Mouse (Mus musculus): ENCODE measurements around the gene Inf2. TPM values are rescaled to one million over a fixed set of nuclear protein-coding genes. Genes with fewer than 3 reads are reported as not detected.
A peak's percentile ranks its signal among the peaks of the same experiment; 100 is the strongest.

Gene Inf2
- 569 and 1,129 TPM in 2 replicates for polyA plus RNA-seq (2012; ENCODE audit: insufficient read depth, low replicate concordance)

GRCm38 (mm10) chr12:112588426-112589256 lies at the start of gene Inf2:
Gene Inf2 (plus strand): TSS chr12:112588784.
- H3K27me3 ChIP-seq (replicated peaks): peaks cover 11% of the 10 kb centered on the region
- H3K36me3 ChIP-seq (replicated peaks; ENCODE audit: low read length): peaks cover 44% of the 10 kb centered on the region
- TF ChIP-seq GATA1 (IDR thresholded peaks at IDR 0.05; ENCODE audit: borderline replicate concordance, low read length) (peak; percentile 53; the same call in 1 of the 3 replicates), FLI1 (IDR thresholded peaks at IDR 0.05; ENCODE audit: low read length) (no peak)
- peaks cover 77% of the 10 kb centered on the region for H3K4me1 ChIP-seq
- H3K4me3 ChIP-seq (replicated peaks): peak within 1 kb of the TSS; percentile 94
- H3K9me3 ChIP-seq: no peaks in the 10 kb centered on the region

- Histone ChIP-seq H3K36me3 (replicated peaks; ENCODE audit: low read length) (no peaks in the 10 kb centered on the region), H3K9me3 (no peaks in the 10 kb centered on the region), H3K4me3 (replicated peaks) (no peak overlapping the region), H3K27me3 (replicated peaks) (peaks cover 86% of the 10 kb centered on the region), H3K4me1 (peaks cover 24% of the 10 kb centered on the region)
- TF ChIP-seq GATA1 (IDR thresholded peaks at IDR 0.05; ENCODE audit: borderline replicate concordance, low read length): no peak
- no peak for TF ChIP-seq FLI1 (IDR thresholded peaks at IDR 0.05; ENCODE audit: low read length)
These were observed 49.1 kb upstream of the Inf2 start for GRCm38 (mm10) chr12:112539466-112539965.

GRCm38 (mm10) chr12:112540321-112540720 lies 48.3 kb upstream of the Inf2 start:
- TF ChIP-seq FLI1 (IDR thresholded peaks at IDR 0.05; ENCODE audit: low read length): no peak
- TF ChIP-seq GATA1 (IDR thresholded peaks at IDR 0.05; ENCODE audit: borderline replicate concordance, low read length): no peak
- H3K9me3 ChIP-seq: no peaks in the 10 kb centered on the region
- H3K4me1 ChIP-seq: peaks cover 22% of the 10 kb centered on the region
- peaks cover 86% of the 10 kb centered on the region for H3K27me3 ChIP-seq (replicated peaks)
- no peaks in the 10 kb centered on the region for H3K36me3 ChIP-seq (replicated peaks; ENCODE audit: low read length)
- H3K4me3 ChIP-seq (replicated peaks): no peak overlapping the region

GRCm38 (mm10) chr12:112541483-112542091 lies 47.0 kb upstream of the Inf2 start:
- H3K36me3 ChIP-seq (replicated peaks; ENCODE audit: low read length): no peaks in the 10 kb centered on the region
- no peak overlapping the region for H3K4me3 ChIP-seq (replicated peaks)
- H3K9me3 ChIP-seq: no peaks in the 10 kb centered on the region
- H3K27me3 ChIP-seq (replicated peaks): peaks cover 79% of the 10 kb centered on the region
- TF ChIP-seq GATA1 (IDR thresholded peaks at IDR 0.05; ENCODE audit: borderline replicate concordance, low read length) (no peak), FLI1 (IDR thresholded peaks at IDR 0.05; ENCODE audit: low read length) (no peak)
- H3K4me1 ChIP-seq: peaks cover 13% of the 10 kb centered on the region

- Histone ChIP-seq H3K4me1 (peaks cover 8% of the 10 kb centered on the region), H3K27me3 (replicated peaks) (peaks cover 75% of the 10 kb centered on the region), H3K36me3 (replicated peaks; ENCODE audit: low read length) (no peaks in the 10 kb centered on the region), H3K4me3 (replicated peaks) (no peak overlapping the region), H3K9me3 (no peaks in the 10 kb centered on the region)
- TF ChIP-seq FLI1 (IDR thresholded peaks at IDR 0.05; ENCODE audit: low read length): no peak
- TF ChIP-seq GATA1 (IDR thresholded peaks at IDR 0.05; ENCODE audit: borderline replicate concordance, low read length): no peak
These were observed 46.2 kb upstream of the Inf2 start for GRCm38 (mm10) chr12:112542257-112542919.

- Histone ChIP-seq H3K36me3 (replicated peaks; ENCODE audit: low read length) (no peaks in the 10 kb centered on the region), H3K4me3 (replicated peaks) (no peak overlapping the region), H3K27me3 (replicated peaks) (peaks cover 70% of the 10 kb centered on the region), H3K9me3 (no peaks in the 10 kb centered on the region), H3K4me1 (peaks cover 8% of the 10 kb centered on the region)
- no peak for TF ChIP-seq FLI1 (IDR thresholded peaks at IDR 0.05; ENCODE audit: low read length)
- no peak for TF ChIP-seq GATA1 (IDR thresholded peaks at IDR 0.05; ENCODE audit: borderline replicate concordance, low read length)
These were observed 45.7 kb upstream of the Inf2 start for GRCm38 (mm10) chr12:112542920-112543300.

- peaks cover 8% of the 10 kb centered on the region for H3K4me1 ChIP-seq
- H3K9me3 ChIP-seq: no peaks in the 10 kb centered on the region
- TF ChIP-seq FLI1 (IDR thresholded peaks at IDR 0.05; ENCODE audit: low read length): no peak
- TF ChIP-seq GATA1 (IDR thresholded peaks at IDR 0.05; ENCODE audit: borderline replicate concordance, low read length): no peak
- peaks cover 62% of the 10 kb centered on the region for H3K27me3 ChIP-seq (replicated peaks)
- no peak overlapping the region for H3K4me3 ChIP-seq (replicated peaks)
- no peaks in the 10 kb centered on the region for H3K36me3 ChIP-seq (replicated peaks; ENCODE audit: low read length)
These were observed 44.6 kb upstream of the Inf2 start for GRCm38 (mm10) chr12:112543941-112544340.

GRCm38 (mm10) chr12:112544946-112545701 lies 43.5 kb upstream of the Inf2 start:
- Histone ChIP-seq H3K4me1 (peaks cover 11% of the 10 kb centered on the region), H3K4me3 (replicated peaks) (no peak overlapping the region), H3K36me3 (replicated peaks; ENCODE audit: low read length) (no peaks in the 10 kb centered on the region), H3K27me3 (replicated peaks) (peaks cover 53% of the 10 kb centered on the region), H3K9me3 (no peaks in the 10 kb centered on the region)
- no peak for TF ChIP-seq GATA1 (IDR thresholded peaks at IDR 0.05; ENCODE audit: borderline replicate concordance, low read length)
- no peak for TF ChIP-seq FLI1 (IDR thresholded peaks at IDR 0.05; ENCODE audit: low read length)

GRCm38 (mm10) chr12:112546110-112546509 lies 42.5 kb upstream of the Inf2 start:
- H3K4me3 ChIP-seq (replicated peaks): peak overlapping the region; percentile 19
- no peaks in the 10 kb centered on the region for H3K9me3 ChIP-seq
- TF ChIP-seq GATA1 (IDR thresholded peaks at IDR 0.05; ENCODE audit: borderline replicate concordance, low read length): no peak
- no peak for TF ChIP-seq FLI1 (IDR thresholded peaks at IDR 0.05; ENCODE audit: low read length)
- H3K36me3 ChIP-seq (replicated peaks; ENCODE audit: low read length): no peaks in the 10 kb centered on the region
- peaks cover 15% of the 10 kb centered on the region for H3K4me1 ChIP-seq
- H3K27me3 ChIP-seq (replicated peaks): peaks cover 46% of the 10 kb centered on the region

All from megakaryocyte, embryonic 14.5 days (primary cell).